Mouse (Mus musculus) embryo, embryonic 11.5 days (tissue): ENCODE results near the gene Mus81.
A peak's percentile ranks its signal among the peaks of the same experiment; 100 is the strongest.
"Not testable (repeated sequence)": the region's sequence is repeated elsewhere in the genome, so short reads cannot be mapped to it uniquely, and the experiment has no call there.

ENCODE experiments used
- DNase-seq: peaks from one replicate; pipeline ENCODE4 v3.0.0-alpha.2; 2012; ENCODE audit warnings: low read depth, low spot score

Gene Mus81

DNA sequence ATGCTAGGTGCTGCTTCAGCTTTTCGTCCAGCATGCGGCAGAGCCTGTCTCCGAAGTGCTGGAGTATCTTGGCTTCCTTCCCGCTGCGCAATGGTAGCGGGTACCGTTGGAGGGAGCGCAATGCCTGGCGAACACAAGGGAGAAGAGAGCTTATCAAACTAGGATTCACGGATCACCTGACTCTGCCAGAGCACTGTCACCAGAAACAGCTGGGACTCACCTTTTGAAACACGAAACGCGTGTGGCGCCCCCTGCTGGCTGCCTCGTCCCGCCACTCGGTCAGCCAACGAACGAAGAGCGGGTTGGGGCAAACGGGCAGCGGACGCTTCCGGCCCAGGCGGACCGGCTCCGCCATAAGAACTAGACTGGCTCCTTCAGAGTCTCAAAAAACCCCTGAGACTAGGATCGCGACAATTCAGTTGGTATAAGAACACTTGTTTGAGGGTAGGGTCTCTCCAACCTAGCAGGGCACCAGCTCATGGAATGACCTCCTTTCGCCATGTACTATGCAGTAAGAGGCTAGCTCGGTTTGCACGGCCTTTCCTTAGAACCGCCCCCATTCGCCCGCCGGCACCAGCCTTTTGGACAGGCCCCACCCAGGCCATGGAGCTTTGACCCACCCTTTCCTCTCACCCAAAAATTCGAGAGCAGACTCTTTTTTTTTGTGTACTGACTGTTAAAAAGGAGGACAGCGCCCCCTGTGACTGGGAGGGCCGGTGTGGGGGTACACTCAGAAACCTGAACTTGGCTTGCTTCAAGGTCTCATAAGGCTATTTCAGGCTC, at the start of gene Mus81:
Mus81 (minus strand) TSS at position 635 of the 783 bp plus-strand sequence.
- DNase-seq, result peak; percentile 88

DNA sequence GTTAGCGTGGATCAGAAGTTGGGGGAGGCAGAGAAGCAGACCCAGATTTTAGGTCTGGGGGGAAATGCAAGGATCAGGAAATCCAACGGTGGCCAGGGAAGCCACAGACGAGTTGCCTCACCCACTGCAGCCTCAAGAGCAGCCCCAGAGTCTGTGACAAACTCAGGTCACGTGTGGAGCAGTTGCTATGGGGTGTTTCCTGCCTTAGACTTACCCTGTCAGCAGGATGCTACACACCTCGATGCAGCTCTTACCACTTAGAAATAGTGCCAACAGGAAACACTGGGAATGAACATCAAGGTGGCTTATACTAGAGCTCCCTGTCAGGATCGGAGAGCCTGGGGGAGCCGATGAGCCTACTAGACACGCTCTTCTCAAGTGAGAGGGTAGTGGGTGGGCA, 44.3 kb upstream of the Mus81 start:
- DNase-seq, result no peak

DNA sequence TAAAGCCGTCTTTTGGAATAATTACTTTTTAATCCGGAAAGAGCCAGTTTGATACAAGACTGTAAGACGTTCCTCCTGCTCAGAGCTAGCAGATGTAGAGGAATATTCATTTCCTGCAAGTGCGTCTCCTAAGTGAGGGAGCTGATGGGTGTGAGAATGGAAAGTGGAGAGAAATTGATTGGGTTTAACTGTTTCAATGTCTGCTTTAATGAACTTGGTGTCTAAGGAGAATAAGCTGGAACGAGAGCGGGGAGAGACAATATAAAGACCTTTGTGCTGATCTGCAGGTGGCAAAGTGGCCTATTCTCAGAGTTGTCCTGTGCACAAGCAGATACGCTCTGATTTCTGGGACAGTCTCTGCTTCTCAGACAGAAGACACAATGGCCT, 41.9 kb upstream of the Mus81 start:
- DNase-seq, result no peak

DNA sequence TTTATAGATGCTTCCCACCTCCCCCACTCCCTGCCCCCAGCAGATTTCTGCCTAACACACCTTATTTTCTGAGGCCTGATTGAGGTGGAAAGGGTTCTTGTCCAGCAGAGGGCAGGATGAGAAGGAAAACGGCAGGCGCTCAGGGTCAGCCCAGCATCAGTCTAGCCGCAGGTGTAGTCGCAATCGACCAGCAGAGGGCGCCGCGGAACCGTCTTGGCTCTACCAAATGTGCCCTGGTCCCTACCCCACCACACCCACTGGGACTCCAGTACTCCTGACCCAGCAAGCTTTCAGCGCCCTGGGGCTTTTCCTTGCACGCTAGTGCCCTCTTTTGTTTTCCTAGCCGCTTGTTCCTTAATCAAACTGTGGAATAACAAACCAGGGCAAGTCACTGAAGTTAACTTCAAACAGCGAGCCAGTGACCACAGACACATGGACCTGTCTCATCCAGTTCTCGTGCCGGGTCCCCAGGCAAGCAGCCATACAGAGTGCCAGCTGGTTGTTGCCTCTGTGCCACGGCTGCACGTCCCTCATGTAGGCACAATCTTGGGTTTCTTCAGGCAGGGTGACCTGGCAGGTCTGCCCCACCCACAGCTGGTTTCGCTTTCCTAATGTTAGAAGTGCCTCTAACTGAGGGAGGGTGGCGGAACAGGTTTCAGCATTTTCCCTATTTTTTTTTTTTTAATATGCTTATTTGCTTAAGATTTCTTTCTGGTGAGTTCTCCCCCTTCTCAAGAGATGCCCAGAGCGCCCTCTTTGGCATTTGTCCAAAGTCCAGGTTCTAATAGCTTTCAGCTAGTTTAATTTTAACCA, 41.3 kb upstream of the Mus81 start:
- DNase-seq, result peak; percentile 84

DNA sequence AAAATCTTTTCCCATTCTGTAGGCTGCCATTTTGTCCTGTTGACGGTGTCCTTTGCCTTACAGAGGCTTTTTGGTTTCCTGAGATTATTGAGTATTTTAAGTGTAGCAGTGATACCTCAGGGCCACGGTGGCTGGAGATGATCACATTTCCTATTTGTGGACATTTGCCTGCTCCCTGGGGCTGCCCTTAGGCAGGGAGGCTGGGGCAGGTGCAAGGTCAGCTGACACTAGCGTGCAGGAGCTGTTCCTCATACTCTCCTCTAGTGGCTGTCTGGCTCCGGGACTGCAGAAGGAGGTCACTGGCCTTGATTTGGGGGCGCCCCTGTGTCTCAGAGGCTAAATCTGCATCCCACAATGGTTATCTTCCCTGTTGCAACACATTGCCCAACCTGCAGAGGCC, 37.0 kb upstream of the Mus81 start:
- no peak for DNase-seq

DNA sequence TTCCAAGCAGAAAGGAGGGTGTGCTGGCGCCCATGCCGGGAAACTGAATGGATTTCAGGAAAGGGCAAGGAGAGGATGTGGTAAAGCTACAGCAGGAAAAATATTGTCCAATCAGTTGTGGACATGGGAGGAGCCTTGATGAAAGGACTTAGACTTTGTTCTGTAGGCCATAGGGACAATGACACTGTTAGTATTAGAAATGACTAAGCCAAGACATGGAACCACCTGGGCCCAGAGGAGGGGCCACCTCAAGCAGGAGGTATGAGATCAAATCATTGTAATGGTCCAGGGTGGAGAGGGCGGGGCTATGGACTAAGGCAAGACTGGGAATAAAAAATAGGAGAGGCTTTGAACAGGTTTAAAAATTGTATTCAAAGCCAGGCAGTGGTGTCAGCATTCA, 30.5 kb upstream of the Mus81 start:
- no peak for DNase-seq

DNA sequence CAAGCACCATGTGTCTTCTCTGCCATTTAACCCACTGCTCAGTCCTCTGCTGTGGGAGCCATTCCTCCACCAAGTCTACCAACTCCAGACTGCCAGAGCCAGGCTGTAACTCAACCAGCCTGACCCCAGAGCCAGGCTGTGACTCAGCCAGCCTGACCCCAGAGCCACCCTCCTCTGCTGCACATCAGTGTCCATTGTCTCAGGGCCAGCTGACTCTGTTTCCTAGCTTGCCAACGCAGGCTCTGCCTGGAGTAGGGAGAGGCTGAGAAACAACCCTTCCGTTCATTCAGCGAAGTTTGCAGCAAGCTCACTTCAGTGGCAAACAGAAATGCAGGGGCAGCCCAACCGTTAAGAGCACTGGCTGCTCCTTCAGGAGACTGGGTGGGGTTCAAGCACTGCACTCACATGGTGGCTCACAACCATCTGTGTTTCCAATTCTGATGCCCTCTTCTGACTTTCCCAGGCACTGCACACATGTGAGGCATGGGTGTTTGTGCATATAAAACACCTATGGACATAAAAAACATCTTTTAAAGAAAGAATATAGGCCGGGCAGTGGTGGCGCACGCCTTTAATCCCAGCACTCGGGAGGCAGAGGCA, 28.8 kb upstream of the Mus81 start:
- DNase-seq, result no peak

DNA sequence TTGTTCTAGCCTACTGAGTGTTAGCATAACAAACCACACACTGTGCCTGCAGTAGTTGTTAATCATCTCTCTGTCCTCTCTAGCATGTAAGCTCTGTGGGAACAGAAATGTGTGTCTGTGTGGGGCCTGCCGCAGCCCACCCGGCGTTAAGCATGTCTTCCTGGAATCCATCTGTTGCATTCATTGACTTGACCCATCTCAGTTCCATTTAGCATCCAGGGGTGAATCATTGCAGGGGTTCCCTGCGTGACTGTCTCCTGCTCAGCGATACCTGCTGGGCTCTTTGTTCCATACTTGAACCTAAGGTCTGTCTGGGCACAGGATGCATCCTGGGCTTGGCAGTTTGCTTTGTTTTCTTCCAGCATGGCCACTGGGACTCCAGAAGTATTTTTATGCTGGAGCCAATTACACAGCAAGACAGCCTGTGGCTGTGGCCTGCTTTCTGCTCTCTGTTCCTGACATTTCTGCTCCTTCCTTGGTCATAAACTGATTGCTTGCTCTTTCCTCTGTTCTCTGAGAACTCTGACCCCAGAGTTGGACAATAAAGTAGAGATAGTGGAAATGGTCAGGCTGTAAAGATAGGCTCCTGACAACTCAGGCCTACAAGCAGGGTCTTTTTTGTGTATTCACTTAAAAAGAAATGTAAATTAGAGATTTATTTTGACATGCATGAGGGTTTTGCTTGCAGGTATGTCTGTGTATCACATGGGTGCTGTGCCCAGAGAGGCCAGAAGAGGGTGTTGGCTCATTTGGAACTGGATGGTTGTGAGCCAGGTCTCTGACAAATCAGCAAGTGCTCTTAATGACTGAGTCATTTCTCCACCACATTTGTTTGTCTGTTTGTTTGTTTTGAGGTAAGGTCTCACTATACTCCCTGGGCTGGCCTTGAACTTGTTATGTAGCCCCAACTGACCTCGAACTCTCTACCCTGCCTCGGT, 27.9 kb upstream of the Mus81 start:
- DNase-seq, result no peak

DNA sequence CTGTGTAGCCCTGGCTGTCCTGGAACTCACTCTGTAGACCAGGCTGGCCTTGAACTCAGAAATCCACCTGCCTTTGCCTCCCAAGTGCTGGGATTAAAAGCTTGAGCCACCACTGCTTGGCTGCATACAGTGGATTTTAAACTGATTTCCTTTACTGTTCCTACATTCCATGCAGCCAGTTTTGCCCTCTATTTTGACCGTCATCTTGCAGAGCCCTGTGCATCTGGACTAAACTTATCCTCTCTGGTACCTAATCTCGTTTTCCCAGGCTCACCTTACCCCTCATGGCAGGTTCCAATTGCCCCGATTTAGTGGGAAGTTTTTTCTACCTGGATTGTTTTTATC, 24.8 kb upstream of the Mus81 start:
- no peak for DNase-seq

DNA sequence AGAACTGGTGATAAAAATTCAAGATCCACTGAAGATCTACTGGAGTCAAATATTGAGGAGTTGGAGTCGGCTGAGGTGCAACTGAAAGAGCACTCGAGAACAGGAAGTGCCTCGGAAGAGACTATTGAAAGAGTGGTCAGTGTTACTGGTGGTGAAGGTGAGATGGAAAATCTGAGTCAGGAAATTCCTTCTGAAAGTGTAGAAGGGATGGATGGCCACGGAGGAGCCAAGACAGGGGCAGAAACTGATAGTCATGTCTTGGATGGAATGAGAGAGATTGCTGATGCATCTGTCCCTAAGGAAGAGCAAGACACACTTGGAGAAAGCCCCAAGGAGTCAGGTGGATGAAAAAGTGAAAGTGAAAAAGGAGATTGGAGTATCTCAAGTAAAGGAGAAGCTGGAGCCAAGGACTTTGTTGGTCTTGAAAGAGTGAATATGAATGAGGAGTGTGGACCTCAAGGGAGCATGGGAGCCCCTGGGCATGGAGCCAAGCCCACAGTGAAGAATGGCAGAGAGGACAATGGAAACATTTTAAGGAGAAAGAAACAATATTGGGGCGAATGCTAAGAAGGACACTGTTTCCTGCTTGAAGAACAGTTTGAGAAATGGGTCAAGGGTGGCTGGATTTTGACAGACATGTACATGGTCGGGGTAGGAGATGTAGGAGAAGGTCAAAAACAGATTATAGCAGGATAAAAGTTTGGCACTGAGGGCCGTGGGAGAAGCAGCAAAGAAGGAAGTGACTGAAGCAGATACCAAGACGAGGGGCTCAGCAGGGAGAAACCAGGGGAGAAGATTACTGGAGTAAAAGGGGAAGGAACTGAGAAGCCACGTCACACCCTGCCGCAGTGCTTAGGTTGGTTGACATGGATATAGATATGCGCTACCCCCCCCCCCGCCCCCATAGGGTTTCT, 24.1 kb upstream of the Mus81 start:
- DNase-seq, result no peak

DNA sequence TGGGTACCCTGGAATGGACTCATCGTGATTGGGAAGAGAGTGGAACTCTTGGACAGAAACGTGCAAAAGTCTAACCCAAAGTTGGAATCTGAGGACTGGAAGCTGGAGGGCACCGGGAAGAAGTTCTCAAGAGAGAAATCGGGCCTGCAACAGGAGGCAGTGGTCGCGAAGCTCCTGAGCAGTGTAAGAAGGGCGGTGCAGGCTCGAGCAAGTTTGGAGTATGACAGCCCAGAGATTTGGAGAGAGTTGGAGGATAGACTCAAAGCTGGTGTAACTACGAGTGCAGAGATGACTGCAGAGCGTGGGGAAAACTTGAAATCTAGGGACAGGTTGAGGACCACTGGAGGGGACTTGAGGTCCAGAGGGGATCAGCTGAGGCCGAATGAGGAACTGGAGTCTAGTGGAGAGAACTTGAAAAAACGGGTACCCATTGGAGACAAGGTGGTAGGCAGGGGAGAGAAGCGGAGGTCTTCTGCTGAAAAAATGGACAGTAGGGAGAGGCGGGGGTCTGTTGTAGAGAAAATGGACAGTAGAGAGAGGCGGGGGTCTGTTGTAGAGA, 23.0 kb upstream of the Mus81 start:
- DNase-seq, result no peak

DNA sequence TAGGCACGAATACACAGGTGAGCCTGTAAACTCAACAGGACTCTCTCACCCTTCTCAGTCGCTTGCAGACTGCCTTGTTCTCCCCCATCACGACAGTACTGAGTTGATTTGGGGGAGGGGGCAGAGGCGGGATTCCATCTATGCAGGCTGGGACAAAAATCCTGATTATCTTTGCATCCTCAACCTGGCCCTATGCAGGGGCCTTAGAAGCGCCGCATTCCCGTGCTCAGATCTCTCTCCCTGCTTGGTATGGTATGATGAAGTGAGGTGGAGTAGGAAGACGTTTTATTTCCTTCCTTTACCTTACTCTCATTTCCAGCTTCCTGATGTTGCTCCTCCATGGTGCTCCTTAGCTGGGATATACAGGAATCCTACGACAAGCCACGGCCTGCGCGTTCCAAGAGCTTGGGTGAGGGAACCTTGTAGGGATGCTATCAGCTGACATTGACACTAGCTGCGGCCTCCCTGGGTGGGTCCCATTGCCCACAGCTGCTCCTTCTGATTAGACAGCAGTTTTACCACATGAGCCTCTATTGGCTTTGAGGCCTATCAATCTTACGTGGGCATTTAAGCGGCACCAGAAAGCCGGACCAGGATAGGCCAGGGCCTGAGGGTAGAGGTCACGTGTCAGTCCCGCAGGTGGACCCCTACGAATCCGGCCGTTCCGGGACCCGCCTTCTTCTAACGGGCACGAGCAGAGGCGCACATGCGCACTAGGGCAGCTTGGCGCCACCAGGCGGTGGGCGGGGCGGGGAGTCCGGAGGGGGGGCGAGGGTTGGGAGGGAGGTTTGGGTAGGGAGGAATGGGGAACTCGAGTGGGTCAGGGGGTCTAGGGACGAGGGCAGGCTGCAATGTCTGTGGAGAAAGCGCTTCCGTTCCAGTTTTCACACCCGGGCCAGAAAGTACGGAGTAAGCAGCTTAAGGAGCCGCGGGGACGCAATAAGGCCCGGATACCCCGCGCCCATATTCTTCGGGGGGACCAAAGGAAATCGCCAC, 22.1 kb upstream of the Mus81 start, which contains the start of gene Snx32:
Snx32 (minus strand) TSS at position 508 of the 996 bp plus-strand sequence.
- peak; percentile 92 for DNase-seq

DNA sequence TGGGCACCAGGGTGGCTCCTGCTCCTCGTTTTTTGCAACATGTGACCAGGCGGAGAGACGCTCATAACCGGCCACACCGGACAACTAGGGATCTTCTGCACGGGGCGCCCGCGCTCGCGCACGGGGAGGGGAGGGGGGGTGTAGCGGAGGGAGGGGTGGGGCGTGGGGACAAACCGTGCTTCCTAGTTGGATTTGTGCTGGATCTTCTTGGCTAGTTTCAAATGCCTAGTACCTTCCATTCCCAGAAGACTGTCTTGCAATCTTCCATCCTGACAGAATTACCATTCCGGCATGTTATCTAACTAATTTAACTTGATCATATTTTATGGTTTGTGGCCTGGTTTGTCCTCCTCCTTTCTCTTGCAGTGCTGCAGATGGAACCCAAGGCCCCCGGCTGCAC, 15.5 kb upstream of the Mus81 start, which contains the start of gene 1700020D05Rik:
1700020D05Rik (minus strand) TSS at position 101 of the 400 bp plus-strand sequence.
- no peak for DNase-seq

DNA sequence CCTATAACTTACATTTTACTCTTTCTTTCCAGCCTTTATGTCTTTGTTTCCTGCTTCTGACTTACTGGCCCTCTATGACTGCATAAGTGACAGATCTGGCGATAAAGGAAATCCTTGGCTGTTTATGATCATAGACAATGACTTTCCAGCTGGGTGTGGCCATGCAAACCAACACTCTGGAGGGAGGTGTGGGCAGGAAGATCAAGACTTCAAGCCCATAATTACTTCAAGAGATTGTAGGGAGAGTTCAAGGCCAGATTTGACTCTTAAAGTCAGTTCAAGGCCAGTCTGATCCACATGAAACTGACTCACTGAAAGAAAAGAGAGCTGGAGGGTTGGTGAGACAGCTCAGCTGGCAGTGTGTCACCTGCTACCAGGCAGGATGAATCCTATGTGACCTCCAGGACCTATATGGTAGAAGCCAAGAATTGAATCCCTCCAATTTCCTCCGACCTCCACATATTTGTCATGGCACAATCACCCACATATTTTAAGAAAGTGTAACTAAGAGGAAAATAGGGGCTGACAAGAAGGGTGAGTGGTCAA, 12.2 kb upstream of the Mus81 start:
- no peak for DNase-seq

DNA sequence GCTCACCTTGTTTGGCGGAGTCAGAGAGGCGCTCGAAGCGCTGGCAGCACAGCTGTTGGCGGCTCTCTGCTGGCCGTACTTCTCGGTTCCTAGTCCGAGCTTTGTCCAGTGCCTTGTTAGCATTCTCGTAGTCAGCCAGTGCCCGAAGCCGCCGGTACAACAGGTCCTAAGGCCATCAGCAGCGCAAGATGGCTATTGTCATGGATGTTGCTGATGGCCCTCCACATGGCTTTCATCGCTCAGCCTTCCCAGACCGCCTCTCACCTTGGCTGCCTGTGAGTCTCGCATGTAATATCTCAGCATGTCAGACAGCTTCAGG, 7.8 kb upstream of the Mus81 start:
- DNase-seq, result no peak

DNA sequence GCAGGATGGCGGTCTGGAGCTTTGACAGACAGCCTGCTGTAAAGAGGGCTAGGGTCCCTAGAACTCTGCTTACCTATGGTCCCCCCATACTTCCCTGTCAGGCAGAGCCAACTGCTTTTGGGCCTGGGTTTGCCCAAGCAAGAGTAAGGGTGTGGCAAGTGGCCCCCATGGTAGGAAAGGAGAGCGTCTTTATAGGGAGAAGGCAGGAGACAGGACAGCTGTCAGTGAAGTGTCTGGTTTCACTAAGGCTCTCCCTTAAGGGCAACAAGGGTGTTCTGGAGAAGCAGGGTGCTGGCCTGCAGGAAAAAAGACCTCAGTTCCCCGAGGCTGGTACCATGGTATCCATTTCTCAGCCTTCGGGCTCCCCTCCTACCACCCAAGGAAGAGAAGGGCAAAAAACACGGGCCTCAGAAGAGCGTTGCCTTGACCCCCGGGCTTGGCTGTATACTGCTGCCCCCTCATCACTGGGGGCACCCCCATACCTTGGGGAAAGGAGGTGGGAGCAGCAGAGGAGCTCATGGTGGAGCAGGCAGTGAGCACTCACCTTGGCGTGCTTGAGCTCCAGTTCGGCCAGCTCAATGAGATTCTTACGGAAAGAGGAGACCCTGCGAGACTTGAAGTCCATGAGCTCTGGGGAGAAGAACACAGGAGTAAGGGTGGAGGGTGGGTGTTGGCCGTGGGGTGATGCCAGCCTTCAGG, 7.3 kb upstream of the Mus81 start:
- no peak for DNase-seq

DNA sequence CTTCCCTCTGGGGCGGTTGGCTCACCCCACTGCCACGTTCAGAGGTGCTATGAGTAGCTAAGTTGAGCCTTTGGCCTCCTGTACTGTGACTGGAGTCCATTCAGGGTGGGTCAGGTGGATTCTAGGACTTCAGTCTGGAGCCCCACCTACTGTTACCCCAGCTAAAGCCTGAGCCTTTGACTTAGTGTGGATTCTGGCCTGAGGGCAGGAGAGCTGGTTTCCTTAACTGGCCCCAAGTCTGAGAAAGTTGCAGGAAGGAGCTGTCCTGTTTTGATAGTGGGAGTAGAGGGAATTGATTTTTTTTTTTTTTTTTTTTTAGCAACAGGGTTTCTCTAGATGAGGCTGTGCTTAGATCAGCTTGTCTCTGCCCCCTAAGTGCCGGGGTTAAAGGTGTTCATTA, 6.1 kb upstream of the Mus81 start:
- DNase-seq, result no peak

DNA sequence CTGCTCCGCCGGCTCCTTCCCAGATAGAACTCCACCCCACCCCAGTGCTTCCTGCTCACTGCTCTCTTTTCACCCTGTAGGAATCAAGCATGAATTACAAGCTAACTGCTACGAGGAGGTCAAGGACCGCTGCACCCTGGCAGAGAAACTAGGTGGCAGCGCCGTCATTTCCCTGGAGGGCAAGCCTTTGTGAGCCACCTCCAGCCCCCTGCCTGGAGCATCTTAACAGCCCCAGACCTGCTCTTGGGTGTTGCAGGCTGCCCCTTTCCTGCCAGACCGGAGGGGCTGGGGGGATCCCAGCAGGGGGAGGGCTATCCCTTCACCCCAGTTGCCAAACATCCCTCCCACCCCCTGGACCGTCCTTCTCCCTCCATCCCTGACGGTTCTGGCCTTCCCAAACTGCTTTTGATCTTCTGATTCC, 5.1 kb upstream of the Mus81 start:
- DNase-seq, result not testable (repeated sequence)
